Comparison of ENCODE assay signal across 11 mouse cellular contexts in the genomic region with DNA sequence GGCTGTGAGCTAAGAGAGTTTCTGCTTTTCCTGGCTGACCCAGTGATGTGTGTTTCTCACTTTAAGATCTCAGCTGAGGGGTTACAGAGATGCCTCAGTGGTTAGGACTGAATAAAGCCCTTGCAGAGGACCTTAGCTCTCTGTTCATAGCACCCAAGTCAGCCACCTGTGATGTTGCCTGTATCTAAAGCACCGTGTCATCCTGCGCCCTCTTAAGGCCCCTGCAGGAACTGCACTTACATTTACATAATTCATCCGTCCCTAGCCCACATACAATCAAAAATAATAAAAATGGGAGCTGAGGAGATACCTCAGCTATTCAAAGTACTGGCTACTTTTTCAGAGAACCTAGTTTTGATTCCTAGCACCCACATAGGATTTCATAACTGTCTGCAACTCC. TPM values are rescaled to one million over a fixed set of nuclear protein-coding genes. Genes with fewer than 3 reads are reported as not detected.
DNase-seq lines count a peak whose midpoint lies in the region; ATAC-seq and TF ChIP-seq lines count a peak whose summit lies in the region.
"Had no signal": no experiment of that assay in that cellular context is flagged by ENCODE, and none has a peak within 500 bp of the region (broad histone marks: within the 10 kb centered on the region; RNA-seq: fewer than 3 reads in every experiment).

No protein-coding gene starts in this region.

- 47% methylated on average over 3 of the region's 3 CpGs for WGBS in cerebellum, adult 2 months
- WGBS in liver, adult 2 months, result 46% methylated on average over 3 of the region's 3 CpGs
- WGBS in liver, embryonic 12.5 days (ENCODE audit: insufficient replicate concordance), result 36% methylated on average over 3 of the region's 3 CpGs
- 51% methylated on average over 3 of the region's 3 CpGs for WGBS in bone marrow, adult 2 months

- no peak for ATAC-seq in liver, embryonic 12.5 days
- 0 out of 2 replicates have a peak, but pooled peaks have one; percentile 55 for ATAC-seq in megakaryocyte-erythroid progenitor cell, adult 5-6 weeks (replicated peaks; ENCODE audit: low FRiP score, low TSS enrichment, poor library complexity, severe bottlenecking)
- ATAC-seq in erythroblast, adult 5-6 weeks (replicated peaks; ENCODE audit: low FRiP score, poor library complexity, severe bottlenecking), result no peak
- ATAC-seq: midbrain, embryonic 15.5 days had no signal

- H3K79me2 ChIP-seq in liver, adult 2 months (ENCODE audit: control insufficient read depth, insufficient read depth, low read length), result no peaks in the 10 kb centered on the region

- peak; percentile 50; the same call in 1 of the 2 replicates for TF ChIP-seq CTCF in cerebellum, adult 2 months (IDR thresholded peaks at IDR 0.05; ENCODE audit: borderline replicate concordance, insufficient read depth, low read depth, low read length)
- TF ChIP-seq CTCF in liver, adult 2 months (IDR thresholded peaks at IDR 0.05; ENCODE audit: low read depth, low read length), result peak; percentile 57; the same call in 1 of the 2 replicates
- peak; percentile 61 for TF ChIP-seq CTCF in bone marrow, adult 2 months (IDR thresholded peaks at IDR 0.05; ENCODE audit: control insufficient read depth, insufficient read depth, low read length)

- no peaks in the 10 kb centered on the region for H3K36me3 ChIP-seq in liver, adult 2 months (ENCODE audit: control insufficient read depth, insufficient read depth, low read length)
- H3K36me3 ChIP-seq in liver, embryonic 12.5 days, result no peaks in the 10 kb centered on the region
- H3K36me3 ChIP-seq: midbrain, embryonic 15.5 days had no signal

- no peaks in the 10 kb centered on the region for H3K27me3 ChIP-seq in cerebellum, adult 2 months (ENCODE audit: control insufficient read depth, insufficient read depth, low read length)
- no peaks in the 10 kb centered on the region for H3K27me3 ChIP-seq in liver, adult 2 months (ENCODE audit: control insufficient read depth, insufficient read depth, low read length)
- H3K27me3 ChIP-seq in liver, embryonic 12.5 days (replicated peaks), result no peaks in the 10 kb centered on the region
- H3K27me3 ChIP-seq: midbrain, embryonic 15.5 days had no signal

- DNase-seq in cerebellum, adult 2 months, result no peak
- no peak for DNase-seq in cerebellum, postnatal 14 days
- DNase-seq in liver, adult 2 months (ENCODE audit: extremely low read depth, low read depth, low spot score), result peak; percentile 5
- DNase-seq in left cerebral cortex, adult 9 months (ENCODE audit: low spot score in 2 of 2), result no peak
- DNase-seq: heart, postnatal 10 days; right cerebral cortex, adult 18-20 months had no signal

- H3K4me3 ChIP-seq in cerebellum, adult 2 months (replicated peaks; ENCODE audit: insufficient read depth, low read depth, low read length), result no peak overlapping the region
- no peak overlapping the region for H3K4me3 ChIP-seq in liver, adult 2 months (ENCODE audit: insufficient read depth, low read depth, low read length)
- H3K4me3 ChIP-seq in liver, embryonic 12.5 days, result no peak overlapping the region
- H3K4me3 ChIP-seq in bone marrow, adult 2 months (replicated peaks; ENCODE audit: control insufficient read depth, low read depth, low read length), result no peak overlapping the region
- H3K4me3 ChIP-seq: midbrain, embryonic 15.5 days had no signal

- no peak overlapping the region for H3K4me2 ChIP-seq in liver, embryonic 12.5 days
- H3K4me2 ChIP-seq: midbrain, embryonic 15.5 days had no signal

- no peak overlapping the region for H3K9ac ChIP-seq in liver, adult 2 months (ENCODE audit: low read depth, low read length)
- no peak overlapping the region for H3K9ac ChIP-seq in liver, embryonic 12.5 days
- H3K9ac ChIP-seq: midbrain, embryonic 15.5 days had no signal

- H3K9me3 ChIP-seq in liver, embryonic 12.5 days (replicated peaks), result no peaks in the 10 kb centered on the region
- H3K9me3 ChIP-seq: midbrain, embryonic 15.5 days had no signal

- H3K27ac ChIP-seq in cerebellum, adult 2 months (ENCODE audit: insufficient read depth, low read length), result no peak overlapping the region
- no peak overlapping the region for H3K27ac ChIP-seq in liver, adult 2 months (replicated peaks; ENCODE audit: insufficient read depth, low read depth, low read length)
- H3K27ac ChIP-seq in liver, embryonic 12.5 days, result no peak overlapping the region
- no peak overlapping the region for H3K27ac ChIP-seq in bone marrow, adult 2 months (ENCODE audit: control insufficient read depth, insufficient read depth, low read depth, low read length, poor library complexity)
- H3K27ac ChIP-seq: midbrain, embryonic 15.5 days had no signal

- TF ChIP-seq POLR2A in cerebellum, adult 2 months (IDR thresholded peaks at IDR 0.05; ENCODE audit: borderline replicate concordance, insufficient read depth, low read length), result no peak
- TF ChIP-seq POLR2A in liver, adult 2 months (IDR thresholded peaks at IDR 0.05; ENCODE audit: extremely low read depth, insufficient read depth, low read length), result no peak
- no peak for TF ChIP-seq POLR2A in bone marrow, adult 2 months (IDR thresholded peaks at IDR 0.05; ENCODE audit: borderline replicate concordance, control insufficient read depth, low read depth, low read length)

- H3K4me1 ChIP-seq in cerebellum, adult 2 months (ENCODE audit: control insufficient read depth, insufficient read depth, low read length), result no peaks in the 10 kb centered on the region
- no peaks in the 10 kb centered on the region for H3K4me1 ChIP-seq in liver, adult 2 months (ENCODE audit: control insufficient read depth, insufficient read depth, low read length)
- no peaks in the 10 kb centered on the region for H3K4me1 ChIP-seq in liver, embryonic 12.5 days
- H3K4me1 ChIP-seq in bone marrow, adult 2 months (ENCODE audit: control insufficient read depth, insufficient read depth, low read length), result no peaks in the 10 kb centered on the region
- H3K4me1 ChIP-seq: midbrain, embryonic 15.5 days had no signal

RNA-seq across cellular contexts. Expression of a gene that starts 54.9 kb away (rescaled TPM):
- polyA plus RNA-seq in cerebellum, adult 2 months (2012; rRNA removed), result 241 and 269 TPM in 2 replicates
- 0.13 TPM in 1 of 2 replicates, not detected in the other for total RNA-seq in liver, adult 2 months (2014; rRNA removed)
- 0.02 TPM in 1 of 2 replicates, not detected in the other for polyA plus RNA-seq in liver, adult 2 months (2012; rRNA removed)
- polyA plus RNA-seq in liver, embryonic 12.5 days (2016; fragmentation: Nextera tagmentation; extraction: Ambion mirVana), result 0.10 and 0.12 TPM in 2 replicates
- 3.1 and 5.9 TPM in 2 replicates for polyA plus RNA-seq in bone marrow, adult 2 months (2011; ENCODE audit: insufficient read depth, insufficient read length, low replicate concordance, missing spikeins)
- total RNA-seq in megakaryocyte-erythroid progenitor cell, adult 5-6 weeks (2014; fragmentation: Nextera tagmentation), result 0.22 TPM in 1 of 2 replicates, not detected in the other
- 0.47 and 0.57 TPM in 2 replicates for total RNA-seq in megakaryocyte-erythroid progenitor cell, adult 5-6 weeks (2017)
- not detected in 2 replicates for total RNA-seq in erythroblast, adult 5-6 weeks (2015; ENCODE audit: low replicate concordance)
- total RNA-seq in erythroblast, adult 5-6 weeks (2017; ENCODE audit: low replicate concordance), result 0.17 and 0.28 TPM in 2 replicates

Comparison
In these comparisons a context has a peak if more than half of its experiments do, and no peak if none do; other contexts are left out.
1. RNA of a gene that starts 54.9 kb away (polyA plus RNA-seq): 241 to 269 TPM in cerebellum, adult 2 months; 3.1 to 5.9 TPM in bone marrow, adult 2 months, 0.10 to 0.12 TPM in liver, embryonic 12.5 days and 0.02 TPM in liver, adult 2 months; every median in the first group is over 10 times any median in the second.
2. Peak in every context shown above with its lines, with median percentiles within 50 percentile points of each other: CTCF ChIP-seq.